Mouse (Mus musculus): ENCODE data around the gene Gm49361. TPM values are rescaled to one million over a fixed set of nuclear protein-coding genes. Genes with fewer than 3 reads are reported as not detected.
"Not testable (repeated sequence)": the region's sequence is repeated elsewhere in the genome, so short reads cannot be mapped to it uniquely, and the experiment has no call there.

The Gm49361 gene
- total and polyA plus RNA-seq, 3 experiments = 1.9 to 2.2 TPM; not detected in 1

DNA sequence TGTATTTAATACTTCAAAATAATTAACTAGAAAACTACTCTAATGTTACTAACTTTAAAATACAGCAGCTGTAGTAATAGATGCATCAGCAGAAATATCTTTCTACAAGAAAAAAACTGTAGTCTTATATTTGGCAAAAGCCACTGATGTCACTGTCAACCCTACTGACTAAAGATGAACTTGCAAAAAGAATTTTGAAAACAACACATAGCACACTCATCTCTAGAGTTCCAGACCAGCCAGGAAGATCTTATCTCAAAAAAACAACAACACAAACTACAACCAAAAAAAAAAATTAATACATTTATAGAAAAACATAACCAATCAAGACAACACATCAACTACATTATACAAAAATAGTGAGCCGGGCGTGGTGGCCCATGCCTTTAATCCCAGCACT, 88.4 kb downstream of the Gm49361 start:
- DNase-seq = no peak
- Histone ChIP-seq H3K27me3 (ENCODE audit: control insufficient read depth, insufficient read depth, low read length) (no peaks in the 10 kb centered on the region), H3K4me3 (no peak overlapping the region), H3K36me3 (ENCODE audit: control insufficient read depth, insufficient read depth, low read length) (no peaks in the 10 kb centered on the region), H3K27ac (no peak overlapping the region), H3K4me1 (ENCODE audit: control insufficient read depth, insufficient read depth, low read length) (peaks cover 2% of the 10 kb centered on the region), H3K79me2 (replicated peaks; ENCODE audit: control insufficient read depth, insufficient read depth, low read length) (peaks cover 5% of the 10 kb centered on the region), H3K9ac (ENCODE audit: low read depth, low read length) (no peak overlapping the region)
- 97% methylated on average over 2 of the region's 2 CpGs for WGBS
- intact Hi-C loops (cut with DNase I) = no loop called here
- TF ChIP-seq CTCF (IDR thresholded peaks at IDR 0.05) (no peak), EP300 (IDR thresholded peaks at IDR 0.05; ENCODE audit: insufficient read depth, low read depth, low read length) (no peak), POLR2A (IDR thresholded peaks at IDR 0.05; ENCODE audit: insufficient read depth, low read depth, low read length) (no peak)

DNA sequence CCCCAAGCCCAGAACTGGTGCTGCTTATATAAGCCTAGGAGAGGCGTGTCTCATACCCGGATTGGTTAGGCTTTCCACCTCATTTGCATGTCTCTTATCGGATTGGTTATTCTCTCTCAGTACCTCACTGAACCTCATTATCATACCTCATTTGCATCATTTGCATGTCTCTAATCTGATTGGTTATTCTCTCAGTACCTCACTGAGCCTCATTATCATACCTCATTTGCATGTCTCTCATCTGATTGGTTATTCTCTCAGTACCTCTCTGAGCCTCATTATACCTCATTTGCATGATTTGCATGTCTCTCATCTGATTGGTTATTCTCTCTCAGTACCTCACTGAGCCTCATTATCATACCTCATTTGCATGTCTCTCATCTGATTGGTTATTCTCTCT, 89.4 kb downstream of the Gm49361 start:
- H3K9ac ChIP-seq (ENCODE audit: low read depth, low read length); H3K4me3 ChIP-seq; H3K36me3 ChIP-seq (ENCODE audit: control insufficient read depth, insufficient read depth, low read length); intact Hi-C loops (cut with DNase I); H3K27me3 ChIP-seq (ENCODE audit: control insufficient read depth, insufficient read depth, low read length); H3K4me1 ChIP-seq (ENCODE audit: control insufficient read depth, insufficient read depth, low read length); DNase-seq; H3K27ac ChIP-seq; H3K79me2 ChIP-seq (replicated peaks; ENCODE audit: control insufficient read depth, insufficient read depth, low read length): not testable (repeated sequence)
- 91% methylated on average over 3 of the region's 3 CpGs for WGBS

DNA sequence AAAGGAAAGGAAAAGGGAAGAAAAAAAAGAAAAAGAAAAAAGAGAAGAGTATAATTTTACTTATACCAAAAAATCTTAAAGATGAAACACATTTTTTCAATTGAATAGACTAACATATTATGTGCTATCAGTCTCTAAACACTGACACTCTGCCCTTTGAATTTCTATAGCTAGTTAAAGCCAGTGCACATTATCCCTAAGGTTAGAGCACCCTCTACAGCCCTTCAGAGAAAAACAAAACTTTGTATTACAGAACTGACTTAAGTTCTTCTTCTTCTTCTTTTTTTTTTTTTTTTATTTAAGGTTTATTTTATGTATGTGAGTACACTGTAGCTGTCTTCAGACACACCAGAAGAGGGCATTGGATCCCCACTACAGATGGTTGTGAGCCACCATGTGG, 96.4 kb downstream of the Gm49361 start:
- no peak overlapping the region for H3K27ac ChIP-seq
- no peaks in the 10 kb centered on the region; the same call in 1 of the 2 replicates for H3K79me2 ChIP-seq (replicated peaks; ENCODE audit: control insufficient read depth, insufficient read depth, low read length)
- H3K9ac ChIP-seq (ENCODE audit: low read depth, low read length) = no peak overlapping the region
- no peak for DNase-seq
- H3K27me3 ChIP-seq (ENCODE audit: control insufficient read depth, insufficient read depth, low read length) = no peaks in the 10 kb centered on the region
- H3K4me3 ChIP-seq = no peak overlapping the region
- peak; percentile 63 for TF ChIP-seq CTCF (IDR thresholded peaks at IDR 0.05)
- TF ChIP-seq POLR2A (IDR thresholded peaks at IDR 0.05; ENCODE audit: insufficient read depth, low read depth, low read length) = no peak
- peaks cover 2% of the 10 kb centered on the region for H3K4me1 ChIP-seq (ENCODE audit: control insufficient read depth, insufficient read depth, low read length)
- intact Hi-C loops (cut with DNase I) = loop anchor here (5.0 to 10.0 kb wide), 2 partner anchors 277 to 555 kb away; no protein-coding TSS in a partner anchor
- no peaks in the 10 kb centered on the region for H3K36me3 ChIP-seq (ENCODE audit: control insufficient read depth, insufficient read depth, low read length)

DNA sequence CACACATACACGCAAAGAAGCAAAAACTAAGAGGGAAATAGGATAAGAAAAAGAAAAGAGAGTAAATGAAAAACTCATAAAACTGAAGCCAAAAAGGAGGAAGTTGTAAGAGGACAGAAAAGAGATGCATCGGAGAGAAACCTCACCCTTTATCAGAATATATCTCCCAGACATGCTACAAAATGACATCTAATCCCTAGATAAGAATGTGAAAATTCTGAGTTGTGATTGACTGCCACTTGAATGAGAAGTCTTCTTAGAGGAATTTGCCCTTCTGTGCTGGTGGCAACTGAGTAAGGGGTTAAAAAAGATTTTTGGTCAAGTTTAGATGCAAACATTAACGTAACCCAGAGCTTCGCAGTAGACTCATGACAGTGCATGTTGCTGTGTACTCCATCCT, 99.7 kb downstream of the Gm49361 start:
- TF ChIP-seq POLR2A (IDR thresholded peaks at IDR 0.05; ENCODE audit: insufficient read depth, low read depth, low read length) = no peak
- TF ChIP-seq CTCF (IDR thresholded peaks at IDR 0.05) = no peak
- TF ChIP-seq EP300 (IDR thresholded peaks at IDR 0.05; ENCODE audit: insufficient read depth, low read depth, low read length) = no peak
- H3K79me2 ChIP-seq (replicated peaks; ENCODE audit: control insufficient read depth, insufficient read depth, low read length) = no peaks in the 10 kb centered on the region; the same call in 1 of the 2 replicates
- H3K9ac ChIP-seq (ENCODE audit: low read depth, low read length) = no peak overlapping the region

DNA sequence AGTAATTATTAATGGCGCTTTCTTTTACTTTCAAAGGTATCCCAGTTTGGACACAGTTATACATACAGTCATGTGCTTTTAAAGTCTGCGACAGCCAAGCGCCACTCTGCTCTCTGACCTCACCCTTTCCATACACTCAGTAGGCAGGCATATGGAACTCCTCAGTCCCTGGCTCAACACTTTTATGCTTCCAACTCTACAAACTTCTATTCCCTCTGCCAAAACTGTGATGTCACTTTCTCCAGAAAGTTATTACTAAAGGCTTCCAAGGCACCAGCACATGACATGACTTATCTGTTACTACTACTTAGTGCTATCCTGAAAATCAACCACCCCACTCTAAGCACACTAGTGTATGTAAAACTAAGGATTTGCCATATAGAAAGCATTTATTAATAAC, 106.8 kb downstream of the Gm49361 start:
- no peak for DNase-seq
- H3K9ac ChIP-seq (ENCODE audit: low read depth, low read length) = no peak overlapping the region
- no peak overlapping the region for H3K27ac ChIP-seq
- no peaks in the 10 kb centered on the region; the same call in none of the 2 replicates for H3K4me1 ChIP-seq (ENCODE audit: control insufficient read depth, insufficient read depth, low read length)
- H3K4me3 ChIP-seq = no peak overlapping the region
- no peaks in the 10 kb centered on the region for H3K79me2 ChIP-seq (replicated peaks; ENCODE audit: control insufficient read depth, insufficient read depth, low read length)
- no peak for TF ChIP-seq POLR2A (IDR thresholded peaks at IDR 0.05; ENCODE audit: insufficient read depth, low read depth, low read length)
- no peak for TF ChIP-seq CTCF (IDR thresholded peaks at IDR 0.05)
- no peak for TF ChIP-seq EP300 (IDR thresholded peaks at IDR 0.05; ENCODE audit: insufficient read depth, low read depth, low read length)
- intact Hi-C loops (cut with DNase I) = no loop called here
- WGBS = 76% methylated on average over 3 of the region's 3 CpGs
- no peaks in the 10 kb centered on the region for H3K27me3 ChIP-seq (ENCODE audit: control insufficient read depth, insufficient read depth, low read length)
- H3K36me3 ChIP-seq (ENCODE audit: control insufficient read depth, insufficient read depth, low read length) = no peaks in the 10 kb centered on the region; the same call in 1 of the 2 replicates

More for the DNA sequence above, 99.7 kb downstream of the Gm49361 start:
- Histone ChIP-seq H3K36me3 (ENCODE audit: control insufficient read depth, insufficient read depth, low read length) (no peaks in the 10 kb centered on the region; the same call in 1 of the 2 replicates), H3K27ac (no peak overlapping the region), H3K4me3 (no peak overlapping the region), H3K4me1 (ENCODE audit: control insufficient read depth, insufficient read depth, low read length) (no peaks in the 10 kb centered on the region), H3K27me3 (ENCODE audit: control insufficient read depth, insufficient read depth, low read length) (no peaks in the 10 kb centered on the region)
- WGBS = 82% methylated on average over 4 of the region's 4 CpGs
- intact Hi-C loops (cut with DNase I) = loop anchor here (5.0 to 10.0 kb wide), 2 partner anchors 274 to 551 kb away; no protein-coding TSS in a partner anchor
- no peak for DNase-seq

DNA sequence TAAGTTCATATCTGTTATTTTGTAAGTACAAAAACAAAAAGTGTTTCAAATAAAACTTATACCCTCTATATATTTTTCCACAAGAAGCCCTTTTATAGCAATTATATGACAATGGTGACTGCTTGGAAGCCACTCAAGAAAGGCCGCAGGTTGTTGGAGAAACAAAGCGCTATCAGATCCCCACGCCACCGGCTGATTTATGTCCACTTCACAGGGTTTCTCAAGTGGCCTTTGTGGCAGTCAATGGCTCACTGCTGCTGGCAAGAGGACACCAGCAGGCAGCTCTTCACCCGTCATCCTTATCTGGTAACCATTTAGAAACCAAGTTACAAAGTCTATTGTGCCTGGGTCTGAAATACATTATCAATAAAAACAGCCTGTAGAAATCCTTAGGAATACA, 111.8 kb downstream of the Gm49361 start:
- 55% methylated on average over 5 of the region's 5 CpGs for WGBS
- intact Hi-C loops (cut with DNase I) = no loop called here
- no peaks in the 10 kb centered on the region for H3K79me2 ChIP-seq (replicated peaks; ENCODE audit: control insufficient read depth, insufficient read depth, low read length)
- no peak overlapping the region for H3K9ac ChIP-seq (ENCODE audit: low read depth, low read length)
- H3K4me1 ChIP-seq (ENCODE audit: control insufficient read depth, insufficient read depth, low read length) = peaks cover 2% of the 10 kb centered on the region
- no peaks in the 10 kb centered on the region for H3K27me3 ChIP-seq (ENCODE audit: control insufficient read depth, insufficient read depth, low read length)
- no peak overlapping the region for H3K27ac ChIP-seq
- DNase-seq = no peak
- no peak overlapping the region for H3K4me3 ChIP-seq
- H3K36me3 ChIP-seq (ENCODE audit: control insufficient read depth, insufficient read depth, low read length) = peaks cover 5% of the 10 kb centered on the region
- TF ChIP-seq POLR2A (IDR thresholded peaks at IDR 0.05; ENCODE audit: insufficient read depth, low read depth, low read length) = no peak
- no peak for TF ChIP-seq EP300 (IDR thresholded peaks at IDR 0.05; ENCODE audit: insufficient read depth, low read depth, low read length)
- TF ChIP-seq CTCF (IDR thresholded peaks at IDR 0.05) = no peak
